Mouse (Mus musculus): ENCODE measurements around the gene Pabpn1. TPM values are rescaled to one million over a fixed set of nuclear protein-coding genes. Genes with fewer than 3 reads are reported as not detected.
A peak's percentile ranks its signal among the peaks of the same experiment; 100 is the strongest.

The Pabpn1 gene
- polyA plus RNA-seq, 1 experiment: 144 TPM

GRCm38 (mm10) chr14:54866936-54867335, 25.4 kb upstream of the Pabpn1 start:
- H3K27ac ChIP-seq (ENCODE audit: insufficient read depth, low read depth, low read length): no peak overlapping the region
- peaks cover 6% of the 10 kb centered on the region for H3K4me1 ChIP-seq (ENCODE audit: control insufficient read depth, insufficient read depth, low read length)
- peak; percentile 73 for TF ChIP-seq CTCF (IDR thresholded peaks at IDR 0.05; ENCODE audit: low read depth, low read length)
- no peak for TF ChIP-seq POLR2A (IDR thresholded peaks at IDR 0.05; ENCODE audit: borderline replicate concordance, low read depth, low read length)
- H3K4me3 ChIP-seq (ENCODE audit: insufficient read depth, low read length): no peak overlapping the region

- Histone ChIP-seq H3K27ac (ENCODE audit: insufficient read depth, low read depth, low read length) (no peak overlapping the region), H3K4me1 (ENCODE audit: control insufficient read depth, insufficient read depth, low read length) (peaks cover 6% of the 10 kb centered on the region), H3K4me3 (ENCODE audit: insufficient read depth, low read length) (no peak overlapping the region)
- TF ChIP-seq CTCF (IDR thresholded peaks at IDR 0.05; ENCODE audit: low read depth, low read length) (no peak), POLR2A (IDR thresholded peaks at IDR 0.05; ENCODE audit: borderline replicate concordance, low read depth, low read length) (no peak)
These were observed 24.3 kb upstream of the Pabpn1 start for GRCm38 (mm10) chr14:54868026-54868425.

- Histone ChIP-seq H3K4me3 (ENCODE audit: insufficient read depth, low read length) (no peak within 1 kb of the TSS), H3K27ac (ENCODE audit: insufficient read depth, low read depth, low read length) (no peak within 1 kb of the TSS)
- TF ChIP-seq CTCF (IDR thresholded peaks at IDR 0.05; ENCODE audit: low read depth, low read length) (no peak), POLR2A (IDR thresholded peaks at IDR 0.05; ENCODE audit: borderline replicate concordance, low read depth, low read length) (no peak)
These were observed 21.4 kb upstream of the Pabpn1 start, which contains the start of gene Homez for GRCm38 (mm10) chr14:54870861-54871260. Gene Homez, minus strand, starts transcription at chr14:54870961.

GRCm38 (mm10) chr14:54874165-54874564, 18.1 kb upstream of the Pabpn1 start:
- no peak overlapping the region for H3K27ac ChIP-seq (ENCODE audit: insufficient read depth, low read depth, low read length)
- H3K4me3 ChIP-seq (ENCODE audit: insufficient read depth, low read length): no peak overlapping the region
- H3K4me1 ChIP-seq (ENCODE audit: control insufficient read depth, insufficient read depth, low read length): peaks cover 5% of the 10 kb centered on the region; the same call in 1 of the 2 replicates
- no peak for TF ChIP-seq CTCF (IDR thresholded peaks at IDR 0.05; ENCODE audit: low read depth, low read length)
- no peak for TF ChIP-seq POLR2A (IDR thresholded peaks at IDR 0.05; ENCODE audit: borderline replicate concordance, low read depth, low read length)

More at GRCm38 (mm10) chr14:54870861-54871260, 21.4 kb upstream of the Pabpn1 start, which contains the start of gene Homez:
- peaks cover 10% of the 10 kb centered on the region for H3K4me1 ChIP-seq (ENCODE audit: control insufficient read depth, insufficient read depth, low read length)

GRCm38 (mm10) chr14:54875844-54876538, 16.3 kb upstream of the Pabpn1 start:
- H3K4me1 ChIP-seq (ENCODE audit: control insufficient read depth, insufficient read depth, low read length): peaks cover 5% of the 10 kb centered on the region; the same call in 1 of the 2 replicates
- TF ChIP-seq POLR2A (IDR thresholded peaks at IDR 0.05; ENCODE audit: borderline replicate concordance, low read depth, low read length) (no peak), CTCF (IDR thresholded peaks at IDR 0.05; ENCODE audit: low read depth, low read length) (no peak)
- peak overlapping the region; percentile 88 for H3K4me3 ChIP-seq (ENCODE audit: insufficient read depth, low read length)
- H3K27ac ChIP-seq (ENCODE audit: insufficient read depth, low read depth, low read length): peak overlapping the region; percentile 34

GRCm38 (mm10) chr14:54876539-54877047, 15.7 kb upstream of the Pabpn1 start:
- Histone ChIP-seq H3K4me1 (ENCODE audit: control insufficient read depth, insufficient read depth, low read length) (peaks cover 5% of the 10 kb centered on the region; the same call in 1 of the 2 replicates), H3K4me3 (ENCODE audit: insufficient read depth, low read length) (peak overlapping the region; percentile 88), H3K27ac (ENCODE audit: insufficient read depth, low read depth, low read length) (peak overlapping the region; percentile 71)
- TF ChIP-seq CTCF (IDR thresholded peaks at IDR 0.05; ENCODE audit: low read depth, low read length): no peak
- no peak for TF ChIP-seq POLR2A (IDR thresholded peaks at IDR 0.05; ENCODE audit: borderline replicate concordance, low read depth, low read length)

GRCm38 (mm10) chr14:54877048-54877715, 15.1 kb upstream of the Pabpn1 start, which contains the start of gene Ppp1r3e:
Gene Ppp1r3e, minus strand, starts transcription at chr14:54877550.
- Histone ChIP-seq H3K4me1 (ENCODE audit: control insufficient read depth, insufficient read depth, low read length) (peaks cover 8% of the 10 kb centered on the region; the same call in 1 of the 2 replicates), H3K4me3 (ENCODE audit: insufficient read depth, low read length) (peak within 1 kb of the TSS; percentile 88), H3K27ac (ENCODE audit: insufficient read depth, low read depth, low read length) (peak within 1 kb of the TSS; percentile 71)
- TF ChIP-seq POLR2A (IDR thresholded peaks at IDR 0.05; ENCODE audit: borderline replicate concordance, low read depth, low read length) (no peak), CTCF (IDR thresholded peaks at IDR 0.05; ENCODE audit: low read depth, low read length) (no peak)

GRCm38 (mm10) chr14:54883154-54884021, 8.9 kb upstream of the Pabpn1 start, which contains the start of the genes Bcl2l2 and Gm20521:
Gene Bcl2l2, plus strand, starts transcription at chr14:54883377.
Gene Gm20521, plus strand, starts transcription at chr14:54883441.
- Histone ChIP-seq H3K4me3 (ENCODE audit: insufficient read depth, low read length) (peak within 1 kb of the TSS; percentile 67), H3K4me1 (ENCODE audit: control insufficient read depth, insufficient read depth, low read length) (peaks cover 7% of the 10 kb centered on the region; the same call in 1 of the 2 replicates), H3K27ac (ENCODE audit: insufficient read depth, low read depth, low read length) (peak within 1 kb of the TSS; percentile 59)
- peak; percentile 93 for TF ChIP-seq POLR2A (IDR thresholded peaks at IDR 0.05; ENCODE audit: borderline replicate concordance, low read depth, low read length)
- TF ChIP-seq CTCF (IDR thresholded peaks at IDR 0.05; ENCODE audit: low read depth, low read length): no peak
